Mouse (Mus musculus) liver, embryonic 14.5 days (tissue): Measurements from ENCODE around the gene Phlpp1.

Experiments
- CTCF ChIP-seq: IDR thresholded peaks from 2 replicates; pipeline ENCODE4 v1.5.1; 2016; ENCODE audit warnings: antibody characterized with exemption, low read depth, control low read depth
- EP300 ChIP-seq: IDR thresholded peaks from 2 replicates; pipeline ENCODE4 v1.6.1; 2016; ENCODE audit warnings: antibody characterized with exemption, low read depth

GRCm38 (mm10) chr1:106145055-106145454, 26.5 kb upstream of the Phlpp1 start:
- TF ChIP-seq EP300 (no peak), CTCF (no peak)
